Mouse (Mus musculus): ENCODE measurements around the gene Arhgap30. TPM values are rescaled to one million over a fixed set of nuclear protein-coding genes. Genes with fewer than 3 reads are reported as not detected.

Gene Arhgap30
- polyA plus RNA-seq, 1 experiment from 2014 or later = 0.39 TPM

DNA sequence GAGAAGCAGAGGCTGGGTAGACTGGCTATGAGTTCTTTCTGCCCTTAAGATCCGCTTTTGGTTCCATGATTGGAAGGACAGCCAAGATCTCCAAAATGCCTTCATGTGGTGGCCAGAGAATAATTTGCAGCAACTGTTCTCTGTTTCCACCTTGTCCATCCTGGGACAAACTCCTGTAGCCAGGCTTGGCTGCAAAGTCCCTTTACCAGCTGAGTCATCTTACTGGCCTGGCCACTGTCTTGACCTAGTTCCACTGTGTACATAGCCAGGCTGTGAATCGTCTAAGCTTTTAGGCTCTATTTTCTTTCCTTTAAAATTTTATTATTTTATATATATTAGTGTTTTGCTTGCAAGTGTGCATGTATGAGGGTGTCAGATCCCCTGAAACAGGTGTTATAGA, 39.5 kb upstream of the Arhgap30 start:
- H3K9me3 ChIP-seq (replicated peaks; ENCODE audit: control insufficient read depth, low read length) = peaks cover 3% of the 10 kb centered on the region; the same call in 1 of the 2 replicates
- H3K27ac ChIP-seq (ENCODE audit: low read depth, low read length) = no peak overlapping the region
- H3K4me2 ChIP-seq (ENCODE audit: low read length) = no peak overlapping the region
- H3K36me3 ChIP-seq (ENCODE audit: control insufficient read depth, insufficient read depth, low read length) = no peaks in the 10 kb centered on the region
- H3K4me3 ChIP-seq (ENCODE audit: low read depth, low read length) = no peak overlapping the region
- H3K9ac ChIP-seq (ENCODE audit: low read length) = no peak overlapping the region
- H3K27me3 ChIP-seq (replicated peaks; ENCODE audit: control insufficient read depth, insufficient read depth, low read length) = no peaks in the 10 kb centered on the region
- ATAC-seq (no peak), DNase-seq (ENCODE audit: low spot score) (no peak)
- 96% methylated on average over 2 of the region's 2 CpGs for WGBS
- peaks cover 14% of the 10 kb centered on the region for H3K4me1 ChIP-seq (ENCODE audit: control insufficient read depth, insufficient read depth, low read length)

GRCm38 (mm10) chr1:171355812-171356340, 32.9 kb upstream of the Arhgap30 start:
- no peak overlapping the region for H3K4me2 ChIP-seq (ENCODE audit: low read length)
- 88% methylated on average over 5 of the region's 5 CpGs for WGBS
- H3K4me3 ChIP-seq (ENCODE audit: low read depth, low read length) = no peak overlapping the region
- peaks cover 5% of the 10 kb centered on the region for H3K4me1 ChIP-seq (ENCODE audit: control insufficient read depth, insufficient read depth, low read length)
- H3K9ac ChIP-seq (ENCODE audit: low read length) = no peak overlapping the region
- ATAC-seq (no peak), DNase-seq (ENCODE audit: low spot score) (peak; percentile 30)
- no peaks in the 10 kb centered on the region for H3K9me3 ChIP-seq (replicated peaks; ENCODE audit: control insufficient read depth, low read length)
- peaks cover 23% of the 10 kb centered on the region for H3K36me3 ChIP-seq (ENCODE audit: control insufficient read depth, insufficient read depth, low read length)
- H3K27ac ChIP-seq (ENCODE audit: low read depth, low read length) = no peak overlapping the region
- H3K27me3 ChIP-seq (replicated peaks; ENCODE audit: control insufficient read depth, insufficient read depth, low read length) = no peaks in the 10 kb centered on the region

DNA sequence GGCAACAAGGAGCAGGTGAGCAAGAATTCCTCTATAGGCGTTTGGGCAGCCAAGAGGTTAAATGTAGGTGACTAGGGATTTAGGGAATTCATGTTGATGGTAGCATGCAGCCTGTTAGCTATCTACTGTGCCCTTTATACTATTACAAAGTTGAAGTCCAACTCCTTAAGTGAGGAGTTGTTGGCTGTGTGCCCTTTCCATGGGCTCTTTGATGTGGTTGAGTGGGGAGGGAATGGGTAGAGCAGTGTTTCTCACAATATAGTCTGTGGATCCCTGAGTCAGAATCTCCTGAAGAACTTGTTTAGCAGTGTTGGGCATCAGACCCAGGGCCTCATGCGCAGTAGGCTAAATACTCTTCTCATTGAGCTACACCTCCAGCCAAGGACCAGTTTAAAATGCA, 31.9 kb upstream of the Arhgap30 start:
- no peak overlapping the region for H3K4me3 ChIP-seq (ENCODE audit: low read depth, low read length)
- no peak overlapping the region for H3K27ac ChIP-seq (ENCODE audit: low read depth, low read length)
- ATAC-seq (no peak), DNase-seq (ENCODE audit: low spot score) (no peak)
- peaks cover 8% of the 10 kb centered on the region for H3K4me1 ChIP-seq (ENCODE audit: control insufficient read depth, insufficient read depth, low read length)
- no peaks in the 10 kb centered on the region for H3K9me3 ChIP-seq (replicated peaks; ENCODE audit: control insufficient read depth, low read length)
- no peaks in the 10 kb centered on the region for H3K27me3 ChIP-seq (replicated peaks; ENCODE audit: control insufficient read depth, insufficient read depth, low read length)
- H3K4me2 ChIP-seq (ENCODE audit: low read length) = no peak overlapping the region
- H3K9ac ChIP-seq (ENCODE audit: low read length) = no peak overlapping the region
- peaks cover 23% of the 10 kb centered on the region for H3K36me3 ChIP-seq (ENCODE audit: control insufficient read depth, insufficient read depth, low read length)
- WGBS = 90% methylated on average over 2 of the region's 2 CpGs

GRCm38 (mm10) chr1:171358421-171358820, 30.3 kb upstream of the Arhgap30 start:
- Histone ChIP-seq H3K4me1 (ENCODE audit: control insufficient read depth, insufficient read depth, low read length) (peaks cover 8% of the 10 kb centered on the region), H3K27ac (ENCODE audit: low read depth, low read length) (no peak overlapping the region), H3K4me2 (ENCODE audit: low read length) (no peak overlapping the region), H3K27me3 (replicated peaks; ENCODE audit: control insufficient read depth, insufficient read depth, low read length) (no peaks in the 10 kb centered on the region), H3K9me3 (replicated peaks; ENCODE audit: control insufficient read depth, low read length) (no peaks in the 10 kb centered on the region), H3K4me3 (ENCODE audit: low read depth, low read length) (no peak overlapping the region), H3K9ac (ENCODE audit: low read length) (no peak overlapping the region), H3K36me3 (ENCODE audit: control insufficient read depth, insufficient read depth, low read length) (peaks cover 23% of the 10 kb centered on the region)
- no peak for ATAC-seq
- peak; percentile 73 for DNase-seq (ENCODE audit: low spot score)
- 77% methylated on average over 4 of the region's 4 CpGs for WGBS

DNA sequence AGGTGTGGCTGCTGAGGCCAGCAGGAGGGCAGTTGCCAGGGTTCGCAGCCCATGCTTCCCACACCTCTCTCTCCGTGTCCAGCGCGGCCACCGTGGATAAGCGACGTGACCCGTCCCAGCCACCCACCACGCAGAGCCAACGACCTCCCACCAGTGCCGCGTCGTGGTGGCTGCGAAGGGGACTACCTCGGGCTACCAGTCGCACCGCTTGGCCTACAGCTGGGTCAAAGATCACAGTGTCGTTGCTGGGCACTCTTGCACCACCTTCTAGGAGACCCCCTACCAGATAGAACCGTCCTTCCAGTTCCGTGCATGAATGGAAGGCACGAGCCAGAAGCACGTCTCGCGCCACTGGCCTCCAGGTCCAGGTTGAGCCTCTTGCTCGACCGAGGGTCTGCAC, 28.5 kb upstream of the Arhgap30 start:
- Histone ChIP-seq H3K27me3 (replicated peaks; ENCODE audit: control insufficient read depth, insufficient read depth, low read length) (no peaks in the 10 kb centered on the region), H3K4me3 (ENCODE audit: low read depth, low read length) (peak overlapping the region; percentile 48), H3K4me2 (ENCODE audit: low read length) (peak overlapping the region; percentile 84), H3K27ac (ENCODE audit: low read depth, low read length) (peak overlapping the region; percentile 52), H3K36me3 (ENCODE audit: control insufficient read depth, insufficient read depth, low read length) (peaks cover 23% of the 10 kb centered on the region), H3K9me3 (replicated peaks; ENCODE audit: control insufficient read depth, low read length) (no peaks in the 10 kb centered on the region), H3K9ac (ENCODE audit: low read length) (peak overlapping the region; percentile 60), H3K4me1 (ENCODE audit: control insufficient read depth, insufficient read depth, low read length) (peaks cover 8% of the 10 kb centered on the region)
- WGBS = 4% methylated on average over 26 of the region's 26 CpGs
- ATAC-seq (no peak; the same call in 1 of the 2 replicates), DNase-seq (ENCODE audit: low spot score) (no peak)

- Histone ChIP-seq H3K9me3 (replicated peaks; ENCODE audit: control insufficient read depth, low read length) (no peaks in the 10 kb centered on the region), H3K4me3 (ENCODE audit: low read depth, low read length) (peak within 1 kb of the TSS; percentile 48), H3K4me2 (ENCODE audit: low read length) (peak within 1 kb of the TSS; percentile 84), H3K27ac (ENCODE audit: low read depth, low read length) (peak within 1 kb of the TSS; percentile 55), H3K4me1 (ENCODE audit: control insufficient read depth, insufficient read depth, low read length) (peaks cover 8% of the 10 kb centered on the region), H3K27me3 (replicated peaks; ENCODE audit: control insufficient read depth, insufficient read depth, low read length) (no peaks in the 10 kb centered on the region), H3K9ac (ENCODE audit: low read length) (peak within 1 kb of the TSS; percentile 60), H3K36me3 (ENCODE audit: control insufficient read depth, insufficient read depth, low read length) (peaks cover 23% of the 10 kb centered on the region)
- peak; percentile 99 for DNase-seq (ENCODE audit: low spot score)
- peak; percentile 97 for ATAC-seq
- WGBS = under 1% methylated on average over 21 of the region's 21 CpGs
Observed at GRCm38 (mm10) chr1:171360656-171361055, 28.1 kb upstream of the Arhgap30 start, which contains the start of gene Klhdc9. Gene Klhdc9 (minus strand): TSS chr1:171360798.

DNA sequence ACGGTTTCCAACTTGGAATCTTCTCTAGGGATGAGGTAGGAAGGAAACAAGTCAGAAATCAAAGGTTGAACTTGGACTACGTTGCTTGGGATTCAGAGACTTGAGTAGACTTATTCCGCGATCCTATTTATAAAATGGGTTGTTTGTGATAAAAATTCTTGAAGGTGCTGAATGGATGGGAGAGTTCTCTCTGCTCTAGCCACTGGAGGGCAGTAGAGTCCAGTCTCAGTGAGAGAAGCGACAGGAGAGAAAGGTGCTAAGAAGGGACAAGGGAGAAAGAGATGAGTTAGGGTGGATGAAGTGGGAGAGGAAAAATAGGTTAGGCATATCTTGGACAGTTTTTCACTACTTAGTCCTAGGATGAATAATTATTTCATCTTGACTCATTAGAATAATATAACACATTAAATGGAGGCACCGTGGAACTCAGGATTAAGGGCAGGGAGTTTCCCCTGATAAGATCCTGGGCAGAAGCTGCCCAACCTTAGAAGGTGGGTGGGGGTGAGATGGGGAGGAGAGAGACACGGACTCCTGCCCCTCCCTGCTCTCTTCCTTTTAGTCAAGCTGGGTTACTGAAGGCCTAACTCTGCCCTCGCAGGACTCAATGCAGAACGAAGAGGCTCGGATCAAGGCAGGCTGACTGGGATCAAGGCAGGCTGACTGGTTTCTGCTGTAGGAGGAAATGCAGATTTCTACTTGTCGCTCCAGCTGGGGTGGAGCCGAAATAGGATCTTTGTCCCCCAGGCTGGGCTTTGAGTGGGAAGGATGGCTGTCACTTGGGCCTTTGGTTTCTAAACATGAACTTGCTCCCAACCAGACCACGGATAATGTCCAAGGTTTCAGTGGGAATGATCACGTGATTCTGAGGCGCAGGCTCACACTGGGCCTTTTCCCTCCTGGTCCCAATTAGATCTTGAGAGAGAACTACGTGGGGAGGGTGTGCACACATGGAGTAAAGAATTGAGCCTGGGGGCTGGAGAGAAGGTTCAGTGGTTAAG, 27.3 kb upstream of the Arhgap30 start:
- peak; percentile 91 for DNase-seq (ENCODE audit: low spot score)
- 39% methylated on average over 16 of the region's 16 CpGs for WGBS
- H3K27me3 ChIP-seq (replicated peaks; ENCODE audit: control insufficient read depth, insufficient read depth, low read length) = no peaks in the 10 kb centered on the region
- peak overlapping the region; percentile 84 for H3K4me2 ChIP-seq (ENCODE audit: low read length)
- peak overlapping the region; percentile 60 for H3K9ac ChIP-seq (ENCODE audit: low read length)
- H3K4me3 ChIP-seq (ENCODE audit: low read depth, low read length) = peak overlapping the region; percentile 48
- no peaks in the 10 kb centered on the region for H3K9me3 ChIP-seq (replicated peaks; ENCODE audit: control insufficient read depth, low read length)
- peak overlapping the region; percentile 55 for H3K27ac ChIP-seq (ENCODE audit: low read depth, low read length)
- peak; percentile 83 for ATAC-seq
- peaks cover 22% of the 10 kb centered on the region for H3K36me3 ChIP-seq (ENCODE audit: control insufficient read depth, insufficient read depth, low read length)
- H3K4me1 ChIP-seq (ENCODE audit: control insufficient read depth, insufficient read depth, low read length) = peaks cover 8% of the 10 kb centered on the region

GRCm38 (mm10) chr1:171365934-171366333, 22.8 kb upstream of the Arhgap30 start:
- Histone ChIP-seq H3K9ac (ENCODE audit: low read length) (no peak overlapping the region), H3K4me1 (ENCODE audit: control insufficient read depth, insufficient read depth, low read length) (peaks cover 3% of the 10 kb centered on the region), H3K9me3 (replicated peaks; ENCODE audit: control insufficient read depth, low read length) (no peaks in the 10 kb centered on the region), H3K27ac (ENCODE audit: low read depth, low read length) (no peak overlapping the region), H3K4me2 (ENCODE audit: low read length) (no peak overlapping the region), H3K27me3 (replicated peaks; ENCODE audit: control insufficient read depth, insufficient read depth, low read length) (no peaks in the 10 kb centered on the region), H3K4me3 (ENCODE audit: low read depth, low read length) (no peak overlapping the region), H3K36me3 (ENCODE audit: control insufficient read depth, insufficient read depth, low read length) (no peaks in the 10 kb centered on the region)
- 60% methylated on average over 7 of the region's 7 CpGs for WGBS
- no peak for DNase-seq (ENCODE audit: low spot score)
- ATAC-seq = no peak

All from forebrain, embryonic 14.5 days (tissue).